Mouse (Mus musculus) lung, adult 18-20 months (tissue): ENCODE results near the gene Zfp1.

Source experiments
- DNase-seq, 2 experiments: peaks; one replicate each; pipeline ENCODE4 v3.0.0; 2022; ENCODE audit warnings: mixed read lengths in 2 of 2

Gene Zfp1

GRCm38 (mm10) chr8:111643264-111644141, at the start of gene Zfp1:
Gene Zfp1, plus strand, starts transcription at chr8:111643401.
- DNase-seq: peak; percentile 92 to 94

- no peak for DNase-seq
Measured at GRCm38 (mm10) chr8:111594044-111594840, 49.0 kb upstream of the Zfp1 start.

GRCm38 (mm10) chr8:111594951-111595350, 48.2 kb upstream of the Zfp1 start:
- no peak for DNase-seq

- peak; percentile 70 to 75 for DNase-seq
Measured at GRCm38 (mm10) chr8:111595712-111596484, 47.3 kb upstream of the Zfp1 start.

GRCm38 (mm10) chr8:111596485-111596821, 46.7 kb upstream of the Zfp1 start:
- DNase-seq: no peak

- peak in 1 of 2 experiments; percentile 72 for DNase-seq
Measured at GRCm38 (mm10) chr8:111597310-111597709, 45.9 kb upstream of the Zfp1 start.

GRCm38 (mm10) chr8:111599707-111600444, 43.3 kb upstream of the Zfp1 start:
- DNase-seq: no peak

GRCm38 (mm10) chr8:111602050-111602449, 41.2 kb upstream of the Zfp1 start:
- DNase-seq: no peak

GRCm38 (mm10) chr8:111604986-111605385, 38.2 kb upstream of the Zfp1 start:
- no peak for DNase-seq

GRCm38 (mm10) chr8:111606961-111607360, 36.2 kb upstream of the Zfp1 start:
- DNase-seq: no peak

- no peak for DNase-seq
Measured at GRCm38 (mm10) chr8:111607414-111607813, 35.8 kb upstream of the Zfp1 start.

- DNase-seq: no peak
Measured at GRCm38 (mm10) chr8:111613181-111613580, 30.0 kb upstream of the Zfp1 start.

GRCm38 (mm10) chr8:111614786-111615701, 28.2 kb upstream of the Zfp1 start:
- no peak for DNase-seq

GRCm38 (mm10) chr8:111617812-111618211, 25.4 kb upstream of the Zfp1 start:
- DNase-seq: no peak

- DNase-seq: peak; percentile 64 to 77
Measured at GRCm38 (mm10) chr8:111618273-111618672, 24.9 kb upstream of the Zfp1 start.

- DNase-seq: no peak
Measured at GRCm38 (mm10) chr8:111619936-111620335, 23.3 kb upstream of the Zfp1 start.

GRCm38 (mm10) chr8:111622104-111622503, 21.1 kb upstream of the Zfp1 start:
- DNase-seq: no peak

- no peak for DNase-seq
Measured at GRCm38 (mm10) chr8:111622553-111622952, 20.6 kb upstream of the Zfp1 start.

- peak; percentile 85 to 89 for DNase-seq
Measured at GRCm38 (mm10) chr8:111624081-111624852, 18.9 kb upstream of the Zfp1 start.

GRCm38 (mm10) chr8:111624853-111625221, 18.4 kb upstream of the Zfp1 start:
- no peak for DNase-seq
